Mouse (Mus musculus) brain, embryonic 14.5 days (tissue): Measurements from ENCODE around the gene Vwa1.

Source experiments
- CTCF ChIP-seq: fragments of 200-500 bp; IDR thresholded peaks from 2 replicates; pipeline ENCODE4 v1.5.1; 2012; ENCODE audit warnings: inconsistent platforms, mild to moderate bottlenecking, moderate library complexity, borderline replicate concordance; ENCODE audit not compliant: insufficient read depth, insufficient read length; ENCODE audit errors: extremely low read depth
- POLR2A ChIP-seq: fragments of 200-500 bp; IDR thresholded peaks from 2 replicates; pipeline ENCODE4 v1.6.1; 2012; ENCODE audit warnings: mild to moderate bottlenecking, inconsistent platforms, borderline replicate concordance; ENCODE audit not compliant: poor library complexity, insufficient read depth, insufficient read length, severe bottlenecking; ENCODE audit errors: extremely low read depth

- TF ChIP-seq CTCF (no peak), POLR2A (no peak)
Measured at GRCm38 (mm10) chr4:155744474-155744873, 30.0 kb downstream of the Vwa1 start.
